Mouse (Mus musculus) MEL (cell line): ENCODE data around the gene Cdc14b. TPM values are rescaled to one million over a fixed set of nuclear protein-coding genes. Genes with fewer than 3 reads are reported as not detected.

Experiments used
- DNase-seq: peaks from one replicate; pipeline ENCODE4 v3.0.0; 2011; ENCODE audit warnings: low read depth, low spot score
- H3K27ac ChIP-seq: 2 replicates; pipeline ENCODE4 v1.5.1; 2012; ENCODE audit warnings: low read depth, mild to moderate bottlenecking, control low read depth, low read length, moderate library complexity; ENCODE audit not compliant: control insufficient read depth
- H3K27me3 ChIP-seq, 2 experiments: fragments of 150-350 bp in 1 of 2; sonication (generic) in 1 of 2; 2 replicates each; pipeline ENCODE4 v1.6.1; 2012; ENCODE audit warnings: low read length in 2 of 2, mild to moderate bottlenecking in 2 of 2, improper control_type of control experiment in 1 of 2, moderate library complexity in 1 of 2; ENCODE audit not compliant: insufficient read depth in 2 of 2, control insufficient read depth in 1 of 2
- H3K36me3 ChIP-seq, 2 experiments: 2 replicates each; pipeline ENCODE4 v1.6.1; 2012 to 2014; ENCODE audit warnings: low read length in 2 of 2, improper control_type of control experiment in 1 of 2, inconsistent platforms in 1 of 2, mild to moderate bottlenecking in 1 of 2; ENCODE audit not compliant: insufficient read depth in 2 of 2, control insufficient read depth in 1 of 2
- H3K4me1 ChIP-seq, 2 experiments: fragments of 150-350 bp in 1 of 2; sonication (generic) in 1 of 2; 2 replicates each; pipeline ENCODE4 v1.6.1; 2012; ENCODE audit warnings: low read length in 2 of 2, improper control_type of control experiment in 1 of 2, mild to moderate bottlenecking in 1 of 2; ENCODE audit not compliant: insufficient read depth in 2 of 2, control insufficient read depth in 1 of 2
- H3K4me3 ChIP-seq, 2 experiments: fragments of 150-350 bp in 1 of 2; sonication (generic) in 1 of 2; 2 replicates each; pipeline ENCODE4 v1.5.1; 2012; ENCODE audit warnings: low read depth in 2 of 2, low read length in 2 of 2, mild to moderate bottlenecking in 2 of 2, moderate library complexity in 2 of 2, control low read depth in 1 of 2, improper control_type of control experiment in 1 of 2; ENCODE audit not compliant: control insufficient read depth in 1 of 2, insufficient read depth in 1 of 2
- H3K79me2 ChIP-seq: 2 replicates; pipeline ENCODE4 v1.6.1; 2012; ENCODE audit warnings: mild to moderate bottlenecking, low read length, moderate library complexity; ENCODE audit not compliant: control insufficient read depth, poor library complexity, insufficient read depth
- H3K9ac ChIP-seq: 2 replicates; pipeline ENCODE4 v1.6.1; 2012; ENCODE audit warnings: low read depth, mild to moderate bottlenecking, control low read depth, low read length, moderate library complexity; ENCODE audit not compliant: control insufficient read depth, poor library complexity, severe bottlenecking
- H3K9me3 ChIP-seq: fragments of 150-350 bp; sonication (generic); replicated peaks from 2 replicates; pipeline ENCODE4 v1.6.1; 2012; ENCODE audit warnings: mild to moderate bottlenecking, low read length, improper control_type of control experiment, moderate library complexity; ENCODE audit not compliant: insufficient read depth
- CHD2 ChIP-seq: IDR thresholded peaks from 2 replicates; pipeline ENCODE4 v1.6.1; 2011; ENCODE audit warnings: low read length, improper control_type of control experiment
- CTCF ChIP-seq, 3 experiments: IDR thresholded peaks in 2 of 3; conservative IDR thresholded peaks in 1 of 3; 2 replicates each; pipeline ENCODE4 v1.5.1; 2011 to 2012; ENCODE audit warnings: low read length in 3 of 3, low read depth in 2 of 3, mild to moderate bottlenecking in 2 of 3, improper control_type of control experiment in 1 of 3, inconsistent platforms in 1 of 3, mixed read lengths in 1 of 3, moderate library complexity in 1 of 3; ENCODE audit not compliant: control insufficient read depth in 1 of 3, insufficient read depth in 1 of 3, poor library complexity in 1 of 3, severe bottlenecking in 1 of 3
- E2F4 ChIP-seq: IDR thresholded peaks from 2 replicates; pipeline ENCODE4 v1.6.1; 2011; ENCODE audit warnings: low read depth, low read length, improper control_type of control experiment, borderline replicate concordance
- ELF1 ChIP-seq: IDR thresholded peaks from 2 replicates; pipeline ENCODE4 v1.6.1; 2014; ENCODE audit warnings: low read depth, mild to moderate bottlenecking, inconsistent platforms, low read length, improper control_type of control experiment, moderate library complexity
- ETS1 ChIP-seq: IDR thresholded peaks from 2 replicates; pipeline ENCODE4 v1.6.1; 2012; ENCODE audit warnings: low read depth, mild to moderate bottlenecking, inconsistent platforms, low read length, improper control_type of control experiment, moderate library complexity
- HCFC1 ChIP-seq: IDR thresholded peaks from 2 replicates; pipeline ENCODE4 v1.6.1; 2012; ENCODE audit warnings: low read depth, mild to moderate bottlenecking, inconsistent platforms, low read length, improper control_type of control experiment, moderate library complexity
- MYB ChIP-seq: IDR thresholded peaks from 2 replicates; pipeline ENCODE4 v1.6.1; 2011; ENCODE audit warnings: mild to moderate bottlenecking, low read depth, low read length, improper control_type of control experiment
- NELFE ChIP-seq: IDR thresholded peaks from 2 replicates; pipeline ENCODE4 v1.6.1; 2011; ENCODE audit warnings: low read depth, low read length, improper control_type of control experiment
- POLR2A ChIP-seq, 2 experiments: IDR thresholded peaks; 2 replicates each; pipeline ENCODE4 v1.6.1; 2011 to 2012; ENCODE audit warnings: low read length in 2 of 2, mild to moderate bottlenecking in 2 of 2, control low read depth in 1 of 2, improper control_type of control experiment in 1 of 2, low read depth in 1 of 2, moderate library complexity in 1 of 2; ENCODE audit not compliant: control insufficient read depth in 1 of 2, insufficient read depth in 1 of 2, poor library complexity in 1 of 2
- TAL1 ChIP-seq: IDR thresholded peaks from 2 replicates; pipeline ENCODE4 v1.6.1; 2012; ENCODE audit warnings: mild to moderate bottlenecking, inconsistent platforms, low read length, moderate library complexity, mixed read lengths
- ZKSCAN1 ChIP-seq: IDR thresholded peaks from 2 replicates; pipeline ENCODE4 v1.6.1; 2012; ENCODE audit warnings: low read depth, mild to moderate bottlenecking, inconsistent platforms, low read length, improper control_type of control experiment, moderate library complexity
- ZNF384 ChIP-seq: IDR thresholded peaks from 2 replicates; pipeline ENCODE4 v1.6.1; 2012; ENCODE audit warnings: low read depth, mild to moderate bottlenecking, inconsistent platforms, low read length, improper control_type of control experiment
- polyA plus RNA-seq, 2 experiments: library from polyadenylated mRNA; stranded (reverse) in 1 of 2; unstranded in 1 of 2; fragments of >175 nt in 1 of 2; fragments of >200 nt in 1 of 2; gene quantifications; 2 replicates each; pipeline versions ENCODE4 v1.2.1 to v1.2.4; 2012; ENCODE audit warnings: low replicate concordance in 2 of 2, low read depth in 1 of 2; ENCODE audit not compliant: insufficient read length in 2 of 2, insufficient read depth in 1 of 2, missing spikeins in 1 of 2
- total RNA-seq: library from RNA; depleted of rRNA; stranded (reverse); fragments of 300-350 nt; gene quantifications from 2 replicates; pipeline ENCODE4 v1.2.3, GENCODE M21; 2012; rRNA removed

The Cdc14b gene
- total and polyA plus RNA-seq, 3 experiments: 18.7 to 28.3 TPM; not detected in 1

GRCm38 (mm10) chr13:64150121-64150520 lies 125.0 kb downstream of the Cdc14b start:
- H3K36me3 ChIP-seq: peaks cover 5 to 24% of the 10 kb centered on the region in 2 experiments

More at GRCm38 (mm10) chr13:64150121-64150520, 125.0 kb downstream of the Cdc14b start:
- Histone ChIP-seq H3K27me3 (no peaks in the 10 kb centered on the region), H3K4me1 (peaks cover 3 to 10% of the 10 kb centered on the region in 2 experiments; a peak in 3 of 4 replicates), H3K9ac (no peak overlapping the region), H3K79me2 (peaks cover 55% of the 10 kb centered on the region), H3K27ac (no peak overlapping the region), H3K9me3 (no peaks in the 10 kb centered on the region), H3K4me3 (no peak overlapping the region)
- no peak for DNase-seq
- no peak for TF ChIP-seq HCFC1
- no peak for TF ChIP-seq POLR2A (IDR thresholded peaks at IDR 0.05; ENCODE audit: control insufficient read depth in 1 of 2, insufficient read depth in 1 of 2, low read depth in 1 of 2, low read length in 2 of 2, poor library complexity in 1 of 2)
- no peak for TF ChIP-seq ZNF384
- TF ChIP-seq MYB: no peak
- no peak for TF ChIP-seq ZKSCAN1
- TF ChIP-seq CTCF (IDR thresholded peaks at IDR 0.05 in 2 of 3, conservative IDR thresholded peaks at IDR 0.05 in 1 of 3; ENCODE audit: control insufficient read depth in 1 of 3, insufficient read depth in 1 of 3, low read depth in 2 of 3, low read length in 3 of 3, poor library complexity in 1 of 3, severe bottlenecking in 1 of 3): no peak
- TF ChIP-seq E2F4: no peak
- TF ChIP-seq CHD2: no peak
- TF ChIP-seq NELFE: no peak
- TF ChIP-seq ELF1: no peak
- no peak for TF ChIP-seq TAL1
- no peak for TF ChIP-seq ETS1

Other genes with a start within 250 kb of the Cdc14b start
- not detected in 2 replicates for gene Hsd17b3, start 186.1 kb downstream of the Cdc14b start, total RNA-seq
- not detected for gene Hsd17b3, start 186.1 kb downstream of the Cdc14b start, polyA plus RNA-seq
- gene Slc35d2, start 145.9 kb downstream of the Cdc14b start, total RNA-seq: 3.9 and 6.0 TPM in 2 replicates
- gene Slc35d2, start 145.9 kb downstream of the Cdc14b start, polyA plus RNA-seq: 10 to 100 TPM in 1 of 2 experiments, not detected in 1; 11.6 TPM
- 19.5 and 23.4 TPM in 2 replicates for gene Zfp367, start 122.1 kb downstream of the Cdc14b start, total RNA-seq
- gene Zfp367, start 122.1 kb downstream of the Cdc14b start, polyA plus RNA-seq: 10 to 100 TPM in 1 of 2 experiments, not detected in 1; 28.4 TPM
- gene Habp4, start 113.5 kb downstream of the Cdc14b start, total RNA-seq: 4.4 and 4.5 TPM in 2 replicates
- 10 to 100 TPM in 1 of 2 experiments, not detected in 1; 19.8 TPM for gene Habp4, start 113.5 kb downstream of the Cdc14b start, polyA plus RNA-seq
- 4.2 and 4.4 TPM in 2 replicates for gene Aaed1, start 37.4 kb upstream of the Cdc14b start, total RNA-seq
- 100 to 1,000 TPM in 1 of 2 experiments, 10 to 100 TPM in 1; 13.5 to 190 TPM for gene Aaed1, start 37.4 kb upstream of the Cdc14b start, polyA plus RNA-seq
- 20.1 and 22.5 TPM in 2 replicates for gene Ctsl, start 95.6 kb upstream of the Cdc14b start, total RNA-seq
- 10 to 100 TPM in 1 of 2 experiments, not detected in 1; 39.2 TPM for gene Ctsl, start 95.6 kb upstream of the Cdc14b start, polyA plus RNA-seq
- gene Cdk20, start 157.0 kb upstream of the Cdc14b start, total RNA-seq: 3.4 and 3.6 TPM in 2 replicates
- gene Cdk20, start 157.0 kb upstream of the Cdc14b start, polyA plus RNA-seq: 1 to 10 TPM in 1 of 2 experiments, not detected in 1; 9.3 TPM
- gene Fam240b, start 222.5 kb upstream of the Cdc14b start, total RNA-seq: not detected in 2 replicates
- gene Fam240b, start 222.5 kb upstream of the Cdc14b start, polyA plus RNA-seq: not detected